Mouse (Mus musculus) bone marrow, adult 2 months (tissue): ENCODE results near the gene Wdfy2. TPM values are rescaled to one million over a fixed set of nuclear protein-coding genes. Genes with fewer than 3 reads are reported as not detected.

ENCODE experiments used
- H3K27ac ChIP-seq: fragments of 200-500 bp; 2 replicates; pipeline ENCODE4 v1.5.1; 2012; ENCODE audit warnings: low read depth, mild to moderate bottlenecking, control low read depth, inconsistent platforms, low read length; ENCODE audit not compliant: control insufficient read depth, poor library complexity, insufficient read depth
- H3K4me1 ChIP-seq: fragments of 200-500 bp; 2 replicates; pipeline ENCODE4 v1.6.1; 2011; ENCODE audit warnings: low read length; ENCODE audit not compliant: control insufficient read depth, insufficient read depth
- H3K4me3 ChIP-seq: fragments of 200-500 bp; replicated peaks from 2 replicates; pipeline ENCODE3; 2011; ENCODE audit warnings: mild to moderate bottlenecking, low read depth, low read length, control low read depth; ENCODE audit not compliant: control insufficient read depth
- CTCF ChIP-seq: fragments of 200-500 bp; IDR thresholded peaks from 2 replicates; pipeline ENCODE4 v1.5.1; 2011; ENCODE audit warnings: low read length, control low read depth; ENCODE audit not compliant: control insufficient read depth, insufficient read depth
- POLR2A ChIP-seq: fragments of 200-500 bp; IDR thresholded peaks from 2 replicates; pipeline ENCODE4 v1.6.1; 2011; ENCODE audit warnings: low read depth, mild to moderate bottlenecking, control low read depth, low read length, borderline replicate concordance; ENCODE audit not compliant: control insufficient read depth
- WGBS: fragments of 180-500 bp; shearing (Covaris S2); methylation state at CpG from one replicate; pipeline ENCODE4 v1.1.7; 2018; 5-methylcytosine and 5-hydroxymethylcytosine counted together
- polyA plus RNA-seq: library from polyadenylated mRNA; stranded (reverse); fragments of >200 nt; gene quantifications from 2 replicates; pipeline ENCODE4 v1.2.4, GENCODE M21; 2011; ENCODE audit warnings: low replicate concordance; ENCODE audit not compliant: missing spikeins, insufficient read depth, insufficient read length

The Wdfy2 gene
- polyA plus RNA-seq, 1 experiment: 15.0 TPM

- TF ChIP-seq POLR2A: peak; percentile 18; the same call in 1 of the 2 replicates
- TF ChIP-seq CTCF: peak; percentile 92
- Histone ChIP-seq H3K4me3 (peak overlapping the region; percentile 67), H3K27ac (peak overlapping the region; percentile 61), H3K4me1 (0 out of 2 replicates have a peak, but pooled peaks cover 1% of the 10 kb centered on the region)
- under 1% methylated on average over 37 of the region's 37 CpGs for WGBS
Observed at GRCm38 (mm10) chr14:62836926-62837640, 395 bp upstream of the Wdfy2 start.

- H3K4me1 ChIP-seq: peaks cover 4% of the 10 kb centered on the region; the same call in 1 of the 2 replicates
- peak overlapping the region; percentile 78 for H3K4me3 ChIP-seq
- TF ChIP-seq POLR2A (no peak), CTCF (no peak)
- under 1% methylated on average over 9 of the region's 9 CpGs for WGBS
- peak overlapping the region; percentile 96 for H3K27ac ChIP-seq
Observed at GRCm38 (mm10) chr14:62838336-62838735, 858 bp downstream of the Wdfy2 start.

- Histone ChIP-seq H3K4me3 (no peak overlapping the region), H3K4me1 (peaks cover 6% of the 10 kb centered on the region), H3K27ac (no peak overlapping the region)
- TF ChIP-seq CTCF: no peak
- TF ChIP-seq POLR2A: no peak
Observed at GRCm38 (mm10) chr14:62841726-62842125, 4.2 kb downstream of the Wdfy2 start.

GRCm38 (mm10) chr14:62842495-62842894 is 5.0 kb downstream of the Wdfy2 start:
- H3K4me1 ChIP-seq: peaks cover 6% of the 10 kb centered on the region
- no peak overlapping the region for H3K4me3 ChIP-seq
- H3K27ac ChIP-seq: no peak overlapping the region
- TF ChIP-seq POLR2A (no peak), CTCF (no peak)

GRCm38 (mm10) chr14:62842976-62843375 is 5.5 kb downstream of the Wdfy2 start:
- Histone ChIP-seq H3K4me1 (peaks cover 6% of the 10 kb centered on the region), H3K27ac (no peak overlapping the region)
- 51% methylated on average over 2 of the region's 2 CpGs for WGBS

GRCm38 (mm10) chr14:62844226-62844625 is 6.7 kb downstream of the Wdfy2 start:
- peaks cover 6% of the 10 kb centered on the region for H3K4me1 ChIP-seq
- H3K4me3 ChIP-seq: no peak overlapping the region
- 88% methylated on average over 8 of the region's 8 CpGs for WGBS
- TF ChIP-seq CTCF (no peak), POLR2A (no peak)
- no peak overlapping the region for H3K27ac ChIP-seq

More at GRCm38 (mm10) chr14:62842976-62843375, 5.5 kb downstream of the Wdfy2 start:
- no peak for TF ChIP-seq CTCF
- TF ChIP-seq POLR2A: no peak
- H3K4me3 ChIP-seq: no peak overlapping the region

GRCm38 (mm10) chr14:62845011-62845840 is 7.7 kb downstream of the Wdfy2 start:
- WGBS: 35% methylated on average over 8 of the region's 8 CpGs
- TF ChIP-seq CTCF (no peak), POLR2A (no peak)
- H3K4me1 ChIP-seq: peaks cover 4% of the 10 kb centered on the region
- H3K4me3 ChIP-seq: no peak overlapping the region
- no peak overlapping the region for H3K27ac ChIP-seq

GRCm38 (mm10) chr14:62850980-62851379 is 13.5 kb downstream of the Wdfy2 start:
- no peak for TF ChIP-seq CTCF
- no peak for TF ChIP-seq POLR2A
- 82% methylated on average over 6 of the region's 6 CpGs for WGBS
- Histone ChIP-seq H3K4me3 (no peak overlapping the region), H3K4me1 (no peaks in the 10 kb centered on the region), H3K27ac (no peak overlapping the region)

- H3K4me1 ChIP-seq: peaks cover 5% of the 10 kb centered on the region
- WGBS: 87% methylated on average over 3 of the region's 3 CpGs
- TF ChIP-seq POLR2A (no peak), CTCF (no peak)
- no peak overlapping the region for H3K4me3 ChIP-seq
- no peak overlapping the region for H3K27ac ChIP-seq
Observed at GRCm38 (mm10) chr14:62852840-62853239, 15.4 kb downstream of the Wdfy2 start.
